Mouse (Mus musculus) hindbrain, embryonic 15.5 days (tissue): ENCODE results near the gene Psd4. TPM values are rescaled to one million over a fixed set of nuclear protein-coding genes. Genes with fewer than 3 reads are reported as not detected.

Source experiments
- ATAC-seq: fragments of 200-750 bp; cut with Nextera tagmentation; 2 replicates; pipeline ENCODE4 v1.8.0; 2017; ENCODE audit warnings: low read depth, moderate number of reproducible peaks, moderate TSS enrichment; ENCODE audit not compliant: low FRiP score
- H3K27ac ChIP-seq: fragments of 300-500 bp; sonication (generic); replicated peaks from 2 replicates; pipeline ENCODE4 v1.5.1; 2015; ENCODE audit warnings: mild to moderate bottlenecking, inconsistent platforms
- H3K27me3 ChIP-seq: fragments of 300-500 bp; sonication (generic); 2 replicates; pipeline ENCODE4 v1.6.1; 2015; ENCODE audit warnings: control low read depth, inconsistent platforms
- H3K36me3 ChIP-seq: fragments of 300-500 bp; sonication (generic); 2 replicates; pipeline ENCODE4 v1.6.1; 2015; ENCODE audit warnings: control low read depth, inconsistent platforms
- H3K4me1 ChIP-seq: fragments of 300-500 bp; sonication (generic); replicated peaks from 2 replicates; pipeline ENCODE4 v1.6.1; 2015; ENCODE audit warnings: control low read depth, inconsistent platforms
- H3K4me2 ChIP-seq: fragments of 300-500 bp; sonication (generic); 2 replicates; pipeline ENCODE4 v1.6.1; 2015; ENCODE audit warnings: moderate library complexity, mild to moderate bottlenecking, inconsistent platforms
- H3K4me3 ChIP-seq: fragments of 300-500 bp; sonication (generic); 2 replicates; pipeline ENCODE4 v1.5.1; 2015; ENCODE audit warnings: mild to moderate bottlenecking, inconsistent platforms
- H3K9ac ChIP-seq: fragments of 300-500 bp; sonication (generic); 2 replicates; pipeline ENCODE4 v1.6.1; 2015; ENCODE audit warnings: inconsistent platforms
- H3K9me3 ChIP-seq: fragments of 300-500 bp; sonication (generic); 2 replicates; pipeline ENCODE4 v1.6.1; 2016; ENCODE audit warnings: control low read depth, inconsistent platforms
- WGBS: fragments of 180-500 bp; shearing (Covaris S2); methylation state at CpG from one replicate; pipeline ENCODE4 v1.1.7; 2015; 5-methylcytosine and 5-hydroxymethylcytosine counted together
- polyA plus RNA-seq: library from polyadenylated mRNA; unstranded; fragments of >200 nt; fragmentation: Nextera tagmentation; extraction: Ambion mirVana; gene quantifications from 2 replicates; pipeline ENCODE4 v1.2.1, GENCODE M21; 2015

Psd4 gene
- polyA plus RNA-seq, 1 experiment from 2014 or later, result 0.86 TPM

DNA sequence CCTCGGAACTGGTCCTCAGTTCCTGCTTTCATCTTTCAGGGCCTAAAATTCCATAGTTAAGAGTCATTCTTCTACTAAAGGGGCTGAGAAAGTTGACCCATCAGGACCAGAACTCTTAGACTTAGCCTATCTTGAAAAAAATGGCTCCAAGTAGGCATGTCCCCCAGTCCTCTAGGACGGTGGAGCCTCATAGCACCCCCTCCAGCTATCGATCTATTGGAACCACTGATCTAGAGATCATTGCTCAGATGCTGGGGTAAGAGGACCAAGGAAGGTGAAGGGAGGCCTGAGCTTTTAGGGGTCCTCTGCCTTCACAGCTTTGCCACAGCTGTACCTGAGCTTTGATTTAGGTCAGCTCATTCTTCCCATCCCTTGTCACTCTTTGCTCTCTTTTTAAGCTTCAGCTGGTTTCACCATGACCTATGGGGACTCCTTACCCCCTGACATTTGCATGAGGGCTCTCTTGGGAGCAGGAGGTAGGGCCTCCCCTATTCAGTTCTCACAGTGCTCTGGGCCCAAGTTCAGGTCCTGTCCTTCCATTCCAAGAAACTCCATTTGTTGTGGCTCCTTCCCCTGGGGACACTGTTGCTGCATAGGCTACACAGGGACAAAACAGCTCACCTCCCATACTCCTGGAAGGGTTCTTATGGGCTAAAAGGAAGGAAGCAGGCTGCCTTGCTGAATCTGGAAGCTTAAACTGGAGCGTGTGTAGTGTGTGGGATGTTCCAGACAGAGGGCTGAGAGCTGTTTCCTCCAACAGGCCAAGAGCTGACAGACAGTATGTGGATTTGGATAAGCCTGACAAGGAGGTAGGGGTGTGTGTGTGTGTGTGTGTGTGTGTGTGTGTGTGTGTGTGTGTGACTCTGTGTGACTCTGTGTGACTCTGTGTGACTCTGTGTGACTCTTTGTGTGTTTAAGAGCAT, 20.2 kb downstream of the Psd4 start:
- Histone ChIP-seq H3K27me3 (no peaks in the 10 kb centered on the region), H3K4me1 (no peaks in the 10 kb centered on the region), H3K27ac (no peak overlapping the region), H3K9me3 (no peaks in the 10 kb centered on the region), H3K4me3 (no peak overlapping the region), H3K9ac (no peak overlapping the region), H3K4me2 (no peak overlapping the region), H3K36me3 (no peaks in the 10 kb centered on the region)
- 92% methylated on average over 4 of the region's 4 CpGs for WGBS
- ATAC-seq, result no peak

- no peaks in the 10 kb centered on the region for H3K4me1 ChIP-seq
- no peaks in the 10 kb centered on the region for H3K27me3 ChIP-seq
- H3K4me3 ChIP-seq, result no peak overlapping the region
- H3K36me3 ChIP-seq, result no peaks in the 10 kb centered on the region
- no peak for ATAC-seq
- no peak overlapping the region for H3K9ac ChIP-seq
- H3K9me3 ChIP-seq, result no peaks in the 10 kb centered on the region
- H3K27ac ChIP-seq, result no peak overlapping the region
- WGBS, result 87% methylated on average over 2 of the region's 2 CpGs
- H3K4me2 ChIP-seq, result no peak overlapping the region
Measured at GRCm38 (mm10) chr2:24393251-24393650, 25.9 kb downstream of the Psd4 start.

DNA sequence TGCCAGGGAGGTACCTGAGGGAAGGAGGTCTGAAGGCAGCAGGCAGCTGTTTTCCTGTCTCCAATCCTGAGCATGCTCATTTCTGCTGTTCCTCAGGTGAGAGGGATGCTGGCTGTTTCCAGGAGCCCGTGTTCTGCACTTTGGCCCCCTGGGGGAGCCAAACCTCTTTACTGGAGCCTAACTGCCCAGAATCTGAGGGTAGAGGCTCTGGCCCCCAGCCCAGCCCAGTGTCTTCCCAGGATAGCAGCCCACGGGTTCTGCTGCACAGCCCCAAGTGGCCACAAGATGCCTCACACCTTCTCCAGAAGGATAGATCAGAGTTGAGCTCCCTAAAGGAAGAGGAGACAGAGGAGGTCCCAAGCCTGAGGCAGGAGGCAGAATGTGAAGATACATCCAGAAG, 29.7 kb downstream of the Psd4 start:
- H3K9ac ChIP-seq, result no peak overlapping the region
- no peaks in the 10 kb centered on the region for H3K36me3 ChIP-seq
- ATAC-seq, result no peak
- H3K27me3 ChIP-seq, result no peaks in the 10 kb centered on the region
- WGBS, result 23% methylated on average over 2 of the region's 2 CpGs
- H3K4me2 ChIP-seq, result no peak overlapping the region
- H3K4me1 ChIP-seq, result no peaks in the 10 kb centered on the region
- no peaks in the 10 kb centered on the region for H3K9me3 ChIP-seq
- no peak overlapping the region for H3K27ac ChIP-seq
- no peak overlapping the region for H3K4me3 ChIP-seq

GRCm38 (mm10) chr2:24400711-24401110, 33.3 kb downstream of the Psd4 start:
- Histone ChIP-seq H3K36me3 (no peaks in the 10 kb centered on the region), H3K9me3 (no peaks in the 10 kb centered on the region), H3K27ac (no peak overlapping the region), H3K4me3 (no peak overlapping the region), H3K27me3 (0 out of 2 replicates have a peak, but pooled peaks cover 5% of the 10 kb centered on the region), H3K4me2 (no peak overlapping the region), H3K9ac (no peak overlapping the region), H3K4me1 (peaks cover 6% of the 10 kb centered on the region; the same call in 1 of the 2 replicates)
- 93% methylated on average over 3 of the region's 3 CpGs for WGBS
- ATAC-seq, result no peak

GRCm38 (mm10) chr2:24405345-24406012, 38.1 kb downstream of the Psd4 start:
- Histone ChIP-seq H3K9ac (peak overlapping the region; percentile 38), H3K4me3 (peak overlapping the region; percentile 29), H3K9me3 (no peaks in the 10 kb centered on the region), H3K4me2 (peak overlapping the region; percentile 61), H3K4me1 (peaks cover 10% of the 10 kb centered on the region; the same call in 1 of the 2 replicates), H3K27me3 (0 out of 2 replicates have a peak, but pooled peaks cover 5% of the 10 kb centered on the region), H3K36me3 (no peaks in the 10 kb centered on the region), H3K27ac (no peak overlapping the region)
- peak; percentile 63 for ATAC-seq
- WGBS, result 12% methylated on average over 23 of the region's 23 CpGs

DNA sequence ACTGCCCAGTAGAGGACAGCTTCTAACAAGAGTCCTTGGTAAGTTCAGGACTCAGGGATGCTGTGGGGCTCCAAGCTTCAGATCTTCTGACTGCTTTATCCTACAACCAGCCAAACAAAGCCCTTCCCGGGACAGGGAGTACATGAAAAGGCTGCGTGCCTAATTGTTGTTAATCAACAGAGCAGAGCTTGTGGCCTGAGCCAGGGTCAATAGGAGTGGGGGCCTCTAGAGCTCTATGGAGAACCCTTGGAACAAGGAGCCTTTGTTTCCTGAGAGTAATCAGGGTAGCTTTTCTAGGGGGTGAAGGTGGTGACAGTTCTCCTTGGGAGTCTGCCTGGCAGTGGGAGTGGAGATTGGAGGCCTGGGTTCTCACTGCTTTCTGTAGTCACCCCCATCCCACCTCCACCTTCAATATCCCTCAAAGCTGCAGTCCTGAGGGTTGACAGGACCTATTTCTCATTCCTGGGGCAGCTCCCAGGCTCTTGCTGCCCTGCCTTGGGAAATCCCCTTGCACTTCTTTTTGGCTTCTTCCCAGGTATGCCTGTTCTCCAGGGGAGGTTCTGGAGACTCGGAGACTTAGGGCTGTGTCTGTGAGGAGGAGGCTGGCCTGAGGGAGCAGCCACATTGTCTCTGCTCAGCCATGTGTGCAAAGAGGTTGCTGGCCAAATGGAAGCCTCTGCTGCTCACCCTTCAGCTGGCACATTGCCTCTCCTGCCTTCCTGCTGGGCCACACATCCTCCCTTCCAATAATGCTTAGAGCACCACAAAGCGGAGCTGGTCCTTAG, 40.5 kb downstream of the Psd4 start:
- H3K4me3 ChIP-seq, result no peak overlapping the region
- no peak overlapping the region for H3K27ac ChIP-seq
- peak; percentile 32; the same call in 1 of the 2 replicates for ATAC-seq
- H3K36me3 ChIP-seq, result no peaks in the 10 kb centered on the region
- H3K4me1 ChIP-seq, result peaks cover 10% of the 10 kb centered on the region; the same call in 1 of the 2 replicates
- no peaks in the 10 kb centered on the region for H3K9me3 ChIP-seq
- H3K9ac ChIP-seq, result no peak overlapping the region
- H3K27me3 ChIP-seq, result 0 out of 2 replicates have a peak, but pooled peaks cover 5% of the 10 kb centered on the region
- no peak overlapping the region for H3K4me2 ChIP-seq
- WGBS, result 19% methylated on average over 4 of the region's 4 CpGs

DNA sequence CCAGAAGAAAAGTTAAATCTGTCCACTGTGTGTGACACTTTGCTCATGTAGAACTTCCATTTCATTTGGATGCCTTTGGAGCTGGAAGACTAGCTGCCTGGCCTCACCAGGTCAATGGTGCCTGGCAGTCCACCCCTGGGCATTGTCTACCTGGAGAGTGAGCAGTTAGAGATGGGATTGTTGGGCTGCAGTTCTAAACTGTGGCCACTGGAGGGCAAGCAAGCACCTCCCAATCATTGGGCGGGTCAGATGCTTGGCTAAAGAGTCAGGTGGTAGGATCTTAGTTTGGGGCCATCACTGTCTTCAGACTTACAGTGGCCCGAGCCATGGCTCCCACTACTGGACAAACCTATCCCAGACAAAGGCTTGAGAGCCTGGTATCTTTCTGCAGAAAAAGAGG, 41.8 kb downstream of the Psd4 start:
- Histone ChIP-seq H3K4me3 (no peak overlapping the region), H3K9ac (no peak overlapping the region), H3K9me3 (no peaks in the 10 kb centered on the region), H3K4me1 (peaks cover 19% of the 10 kb centered on the region; the same call in 1 of the 2 replicates), H3K27me3 (0 out of 2 replicates have a peak, but pooled peaks cover 5% of the 10 kb centered on the region), H3K4me2 (no peak overlapping the region), H3K36me3 (no peaks in the 10 kb centered on the region), H3K27ac (no peak overlapping the region)
- 0% methylated on average over 2 of the region's 2 CpGs for WGBS
- ATAC-seq, result peak; percentile 45; the same call in 1 of the 2 replicates

- no peaks in the 10 kb centered on the region for H3K36me3 ChIP-seq
- no peak overlapping the region for H3K4me2 ChIP-seq
- 0 out of 2 replicates have a peak overlapping the region, but pooled peaks have one; percentile 10 for H3K27ac ChIP-seq
- WGBS, result 73% methylated on average over 3 of the region's 3 CpGs
- ATAC-seq, result no peak
- no peak overlapping the region for H3K4me3 ChIP-seq
- no peaks in the 10 kb centered on the region for H3K27me3 ChIP-seq
- peaks cover 19% of the 10 kb centered on the region for H3K4me1 ChIP-seq
- H3K9me3 ChIP-seq, result no peaks in the 10 kb centered on the region
- no peak overlapping the region for H3K9ac ChIP-seq
Measured at GRCm38 (mm10) chr2:24413172-24413571, 45.8 kb downstream of the Psd4 start.

DNA sequence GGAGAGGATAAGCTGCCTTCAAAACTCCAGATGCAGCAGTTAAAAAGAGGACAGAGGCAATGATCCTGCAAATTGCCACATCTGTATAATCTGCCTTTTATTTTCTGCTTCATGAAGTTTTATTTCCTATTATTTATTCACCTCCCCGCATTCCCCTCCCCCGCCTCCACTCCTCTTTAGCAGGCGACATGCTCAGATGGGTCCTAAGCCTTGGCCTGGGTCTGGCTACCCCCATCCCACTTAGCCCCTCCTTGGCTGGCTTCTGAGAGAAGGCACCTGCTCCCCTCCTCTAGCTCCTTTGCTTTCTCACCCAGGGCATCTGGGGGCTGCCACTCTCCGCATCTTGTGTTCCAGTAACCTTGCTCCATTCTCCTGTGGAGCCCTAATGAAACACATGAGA, 46.3 kb downstream of the Psd4 start:
- ATAC-seq, result peak; percentile 55; the same call in 1 of the 2 replicates
- no peak overlapping the region for H3K9ac ChIP-seq
- H3K27me3 ChIP-seq, result no peaks in the 10 kb centered on the region
- no peak overlapping the region for H3K4me2 ChIP-seq
- H3K36me3 ChIP-seq, result no peaks in the 10 kb centered on the region
- 69% methylated on average over 4 of the region's 4 CpGs for WGBS
- H3K9me3 ChIP-seq, result no peaks in the 10 kb centered on the region
- H3K4me1 ChIP-seq, result peaks cover 19% of the 10 kb centered on the region
- 0 out of 2 replicates have a peak overlapping the region, but pooled peaks have one; percentile 10 for H3K27ac ChIP-seq
- no peak overlapping the region for H3K4me3 ChIP-seq

- Histone ChIP-seq H3K4me2 (no peak overlapping the region), H3K27ac (peak overlapping the region; percentile 42), H3K36me3 (no peaks in the 10 kb centered on the region), H3K27me3 (no peaks in the 10 kb centered on the region), H3K9me3 (no peaks in the 10 kb centered on the region), H3K4me3 (no peak overlapping the region), H3K9ac (no peak overlapping the region), H3K4me1 (peaks cover 19% of the 10 kb centered on the region)
- ATAC-seq, result peak; percentile 70; the same call in 1 of the 2 replicates
- WGBS, result 6% methylated on average over 9 of the region's 9 CpGs
Measured at GRCm38 (mm10) chr2:24416668-24417067, 49.3 kb downstream of the Psd4 start.

- ATAC-seq, result peak; percentile 46; the same call in 1 of the 2 replicates
- Histone ChIP-seq H3K27ac (peak overlapping the region; percentile 42), H3K4me3 (no peak overlapping the region), H3K36me3 (no peaks in the 10 kb centered on the region), H3K4me2 (no peak overlapping the region), H3K27me3 (no peaks in the 10 kb centered on the region), H3K9ac (no peak overlapping the region), H3K9me3 (no peaks in the 10 kb centered on the region), H3K4me1 (peaks cover 19% of the 10 kb centered on the region)
- WGBS, result 9% methylated on average over 2 of the region's 2 CpGs
Measured at GRCm38 (mm10) chr2:24417106-24417505, 49.7 kb downstream of the Psd4 start.
